Mouse (Mus musculus) lung, embryonic 16.5 days (tissue): Measurements from ENCODE around the gene Parvb. TPM values are rescaled to one million over a fixed set of nuclear protein-coding genes. Genes with fewer than 3 reads are reported as not detected.

Source experiments
- ATAC-seq: fragments of 200-750 bp; cut with Nextera tagmentation; 2 replicates; pipeline ENCODE4 v1.8.0; 2017; ENCODE audit warnings: low read depth, mild to moderate bottlenecking, moderate library complexity
- H3K27ac ChIP-seq: fragments of 300-500 bp; sonication (generic); 2 replicates; pipeline ENCODE4 v1.5.1; 2014; ENCODE audit warnings: mild to moderate bottlenecking, control low read depth, low read length
- H3K27me3 ChIP-seq: fragments of 300-500 bp; sonication (generic); 2 replicates; pipeline ENCODE4 v1.6.1; 2014; ENCODE audit warnings: low read depth, low read length, mixed read lengths; ENCODE audit not compliant: control insufficient read depth, insufficient read depth
- H3K36me3 ChIP-seq: fragments of 300-500 bp; sonication (generic); 2 replicates; pipeline ENCODE4 v1.6.1; 2014; ENCODE audit warnings: low read length; ENCODE audit not compliant: control insufficient read depth, insufficient read depth
- H3K4me1 ChIP-seq: fragments of 300-500 bp; sonication (generic); replicated peaks from 2 replicates; pipeline ENCODE4 v1.6.1; 2014; ENCODE audit warnings: low read length, mixed read lengths; ENCODE audit not compliant: control insufficient read depth, insufficient read depth
- H3K4me2 ChIP-seq: fragments of 300-500 bp; sonication (generic); 2 replicates; pipeline ENCODE4 v1.6.1; 2014; ENCODE audit warnings: low read depth, low read length, control low read depth
- H3K4me3 ChIP-seq: fragments of 300-500 bp; sonication (generic); 2 replicates; pipeline ENCODE4 v1.5.1; 2014; ENCODE audit warnings: mild to moderate bottlenecking, low read length, control low read depth
- H3K9ac ChIP-seq: fragments of 300-500 bp; sonication (generic); 2 replicates; pipeline ENCODE4 v1.6.1; 2014; ENCODE audit warnings: low read length, control low read depth
- H3K9me3 ChIP-seq: fragments of 300-500 bp; sonication (generic); 2 replicates; pipeline ENCODE4 v1.6.1; 2016; ENCODE audit warnings: low read length; ENCODE audit not compliant: control insufficient read depth
- WGBS: fragments of 180-500 bp; shearing (Covaris S2); extraction: QIAGEN DNeasy Blood & Tissue Kit; methylation state at CpG from one replicate; pipeline ENCODE4 v1.1.7; 2014; 5-methylcytosine and 5-hydroxymethylcytosine counted together
- polyA plus RNA-seq: library from polyadenylated mRNA; unstranded; fragments of >200 nt; fragmentation: Nextera tagmentation; extraction: Ambion mirVana; gene quantifications from 2 replicates; pipeline ENCODE4 v1.2.1, GENCODE M21; 2015

The Parvb gene
- polyA plus RNA-seq, 1 experiment from 2014 or later, result 5.2 TPM

GRCm38 (mm10) chr15:84215273-84215672 is 16.6 kb upstream of the Parvb start:
- H3K9ac ChIP-seq, result no peak overlapping the region
- ATAC-seq, result no peak
- 64% methylated on average over 2 of the region's 2 CpGs for WGBS
- H3K4me2 ChIP-seq, result no peak overlapping the region
- peaks cover 17% of the 10 kb centered on the region for H3K36me3 ChIP-seq
- no peak overlapping the region for H3K27ac ChIP-seq
- H3K4me3 ChIP-seq, result no peak overlapping the region
- no peaks in the 10 kb centered on the region for H3K9me3 ChIP-seq
- H3K4me1 ChIP-seq, result peaks cover 4% of the 10 kb centered on the region; the same call in 1 of the 2 replicates
- H3K27me3 ChIP-seq, result peaks cover 2% of the 10 kb centered on the region; the same call in 1 of the 2 replicates

DNA sequence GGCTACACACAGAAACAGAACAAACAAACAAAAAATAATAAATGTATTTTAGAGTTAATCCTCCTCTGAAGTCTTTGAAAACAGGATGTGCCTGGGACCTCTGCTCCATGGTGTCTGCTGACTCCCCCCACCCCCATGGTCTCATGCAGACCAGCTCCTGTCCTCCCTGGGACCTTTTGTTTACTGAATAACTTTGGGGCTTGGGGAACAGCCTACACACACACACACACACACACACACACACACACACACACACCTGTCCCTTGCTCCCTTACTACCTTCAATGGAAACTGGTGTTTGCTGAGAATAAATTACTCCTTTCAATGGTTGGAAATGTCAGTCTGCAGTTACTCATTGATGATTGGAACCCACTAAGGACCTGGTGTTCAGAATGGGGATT is 15.8 kb upstream of the Parvb start:
- Histone ChIP-seq H3K4me1 (peaks cover 3% of the 10 kb centered on the region; the same call in 1 of the 2 replicates), H3K4me2 (no peak overlapping the region), H3K9ac (no peak overlapping the region), H3K36me3 (peaks cover 12% of the 10 kb centered on the region), H3K4me3 (no peak overlapping the region), H3K27ac (no peak overlapping the region), H3K9me3 (no peaks in the 10 kb centered on the region), H3K27me3 (peaks cover 2% of the 10 kb centered on the region; the same call in 1 of the 2 replicates)
- no peak for ATAC-seq

DNA sequence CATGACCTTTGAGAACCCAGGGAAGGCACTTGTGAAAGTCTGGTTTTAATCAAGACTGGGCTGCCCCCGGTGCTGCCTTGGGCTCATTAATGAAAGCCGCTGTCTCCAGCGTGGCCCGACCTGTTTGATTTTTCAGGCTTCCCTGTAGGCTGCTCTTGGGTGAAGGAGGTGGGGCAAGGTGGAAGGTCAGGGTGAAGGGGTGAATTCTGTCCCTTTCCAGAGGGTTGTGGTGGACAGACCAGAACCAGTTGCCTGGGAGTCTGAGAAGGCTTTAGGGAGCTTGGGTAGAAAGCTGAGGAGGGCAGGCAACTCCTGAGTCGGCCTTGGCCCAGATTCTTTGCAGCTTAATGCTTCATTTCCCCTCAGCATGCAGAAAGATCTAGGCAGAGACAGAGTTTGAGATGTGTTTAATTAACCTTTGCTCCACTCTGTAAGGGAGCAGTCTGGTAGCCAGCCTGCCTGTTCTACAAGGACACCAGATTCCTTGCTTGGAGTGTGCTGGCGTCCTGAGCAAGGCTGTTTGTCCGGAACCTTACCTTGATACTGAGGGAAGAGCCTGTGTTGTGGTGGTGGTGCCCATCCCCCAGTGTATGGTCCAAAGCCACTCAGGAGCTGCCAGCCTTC is 15.3 kb upstream of the Parvb start:
- Histone ChIP-seq H3K27me3 (peaks cover 2% of the 10 kb centered on the region; the same call in 1 of the 2 replicates), H3K4me3 (no peak overlapping the region), H3K36me3 (peaks cover 7% of the 10 kb centered on the region; the same call in 1 of the 2 replicates), H3K9ac (no peak overlapping the region), H3K4me1 (peaks cover 3% of the 10 kb centered on the region; the same call in 1 of the 2 replicates), H3K9me3 (no peaks in the 10 kb centered on the region), H3K27ac (no peak overlapping the region), H3K4me2 (no peak overlapping the region)
- no peak for ATAC-seq
- WGBS, result 35% methylated on average over 7 of the region's 7 CpGs

DNA sequence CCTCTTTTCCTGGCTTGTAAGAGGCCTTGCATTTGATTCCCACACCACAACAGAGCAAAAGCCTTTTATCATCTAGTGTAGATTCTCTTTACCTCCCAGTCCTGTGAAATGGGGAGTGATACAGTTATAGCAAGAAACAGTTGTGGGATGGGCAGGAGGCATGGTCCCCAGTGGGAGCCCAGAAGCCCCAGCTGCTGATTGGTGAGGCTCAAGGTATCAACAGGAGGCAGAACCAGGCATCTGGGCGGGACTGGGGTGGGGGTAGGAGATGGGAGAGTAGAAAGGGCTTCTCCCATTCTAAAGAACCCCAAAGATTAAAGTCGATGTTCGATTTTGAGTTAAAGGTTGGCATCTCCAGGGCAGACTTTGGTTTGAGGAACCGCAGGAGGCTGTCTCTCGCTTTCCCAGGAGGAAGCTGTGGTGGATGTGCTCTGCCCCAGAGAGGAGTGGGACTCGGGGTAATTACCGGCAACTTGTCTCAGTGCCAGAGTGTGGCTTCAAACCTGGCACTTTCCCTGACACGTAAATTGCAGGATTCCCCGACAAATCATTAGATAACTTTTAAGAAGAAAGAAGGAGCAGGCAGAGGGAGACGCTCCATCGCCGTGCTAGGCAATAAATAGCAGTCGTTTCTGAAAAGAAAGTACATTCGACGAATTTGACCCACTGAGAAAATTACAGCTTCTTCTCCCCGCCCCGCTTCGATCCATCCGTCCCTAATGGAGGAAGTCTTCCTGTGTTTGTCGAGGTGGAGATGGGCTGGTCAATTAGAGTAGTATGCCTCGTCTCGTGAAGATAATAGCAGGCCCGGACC is 13.7 kb upstream of the Parvb start:
- Histone ChIP-seq H3K9me3 (no peaks in the 10 kb centered on the region), H3K4me2 (no peak overlapping the region), H3K4me1 (peaks cover 3% of the 10 kb centered on the region; the same call in 1 of the 2 replicates), H3K36me3 (peaks cover 7% of the 10 kb centered on the region; the same call in 1 of the 2 replicates), H3K27ac (no peak overlapping the region), H3K4me3 (no peak overlapping the region), H3K27me3 (peaks cover 2% of the 10 kb centered on the region; the same call in 1 of the 2 replicates), H3K9ac (no peak overlapping the region)
- ATAC-seq, result no peak
- WGBS, result 27% methylated on average over 23 of the region's 23 CpGs

- H3K36me3 ChIP-seq, result peaks cover 5% of the 10 kb centered on the region; the same call in 1 of the 2 replicates
- H3K27me3 ChIP-seq, result peaks cover 2% of the 10 kb centered on the region; the same call in 1 of the 2 replicates
- H3K4me3 ChIP-seq, result no peak overlapping the region
- no peak overlapping the region for H3K4me2 ChIP-seq
- WGBS, result 12% methylated on average over 9 of the region's 9 CpGs
- no peaks in the 10 kb centered on the region for H3K9me3 ChIP-seq
- ATAC-seq, result peak; percentile 56
- H3K27ac ChIP-seq, result peak overlapping the region; percentile 10; the same call in 1 of the 2 replicates
- H3K9ac ChIP-seq, result no peak overlapping the region
- H3K4me1 ChIP-seq, result peaks cover 3% of the 10 kb centered on the region; the same call in 1 of the 2 replicates
These were observed 13.0 kb upstream of the Parvb start for GRCm38 (mm10) chr15:84218783-84219271.

- Histone ChIP-seq H3K4me3 (no peak overlapping the region), H3K4me2 (no peak overlapping the region), H3K9ac (no peak overlapping the region), H3K27ac (no peak overlapping the region), H3K9me3 (no peaks in the 10 kb centered on the region), H3K36me3 (no peaks in the 10 kb centered on the region), H3K4me1 (peaks cover 3% of the 10 kb centered on the region; the same call in 1 of the 2 replicates), H3K27me3 (peaks cover 2% of the 10 kb centered on the region; the same call in 1 of the 2 replicates)
- 66% methylated on average over 5 of the region's 5 CpGs for WGBS
- no peak for ATAC-seq
These were observed 10.3 kb upstream of the Parvb start for GRCm38 (mm10) chr15:84221539-84221938.

DNA sequence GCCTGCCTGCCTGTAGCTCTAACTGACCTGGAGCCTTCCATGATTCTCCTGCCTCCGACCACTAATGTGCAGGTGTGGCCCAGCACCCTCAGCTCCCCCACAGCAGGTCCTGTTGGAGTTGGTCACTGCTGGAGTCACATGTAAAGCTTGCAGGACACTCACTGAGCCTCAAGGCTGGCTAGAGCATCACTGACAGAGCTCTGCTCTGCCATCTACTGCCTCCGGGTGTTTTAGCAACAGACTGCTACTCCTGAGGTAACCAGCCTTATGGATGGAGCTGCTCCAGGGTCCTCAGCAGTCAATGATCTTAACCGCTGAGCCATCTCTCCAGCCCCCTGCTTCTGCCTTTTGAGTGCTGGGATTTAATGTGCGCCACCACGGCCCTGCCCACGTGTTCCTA is 8.4 kb upstream of the Parvb start:
- no peak overlapping the region for H3K4me3 ChIP-seq
- no peaks in the 10 kb centered on the region for H3K27me3 ChIP-seq
- no peaks in the 10 kb centered on the region for H3K36me3 ChIP-seq
- no peaks in the 10 kb centered on the region for H3K9me3 ChIP-seq
- H3K9ac ChIP-seq, result no peak overlapping the region
- ATAC-seq, result no peak
- H3K27ac ChIP-seq, result no peak overlapping the region
- H3K4me2 ChIP-seq, result no peak overlapping the region
- H3K4me1 ChIP-seq, result peaks cover 3% of the 10 kb centered on the region; the same call in 1 of the 2 replicates
- 34% methylated on average over 6 of the region's 6 CpGs for WGBS

GRCm38 (mm10) chr15:84224779-84225178 is 7.1 kb upstream of the Parvb start:
- no peak overlapping the region for H3K4me2 ChIP-seq
- no peaks in the 10 kb centered on the region for H3K36me3 ChIP-seq
- no peak overlapping the region for H3K4me3 ChIP-seq
- ATAC-seq, result no peak
- no peaks in the 10 kb centered on the region for H3K9me3 ChIP-seq
- H3K27ac ChIP-seq, result no peak overlapping the region
- no peaks in the 10 kb centered on the region for H3K27me3 ChIP-seq
- 36% methylated on average over 10 of the region's 10 CpGs for WGBS
- no peak overlapping the region for H3K9ac ChIP-seq
- no peaks in the 10 kb centered on the region for H3K4me1 ChIP-seq

GRCm38 (mm10) chr15:84226918-84227317 is 4.9 kb upstream of the Parvb start:
- H3K4me3 ChIP-seq, result no peak overlapping the region
- no peaks in the 10 kb centered on the region for H3K36me3 ChIP-seq
- no peak overlapping the region for H3K4me2 ChIP-seq
- 76% methylated on average over 15 of the region's 15 CpGs for WGBS
- no peak for ATAC-seq
- no peaks in the 10 kb centered on the region for H3K9me3 ChIP-seq
- no peak overlapping the region for H3K9ac ChIP-seq
- no peak overlapping the region for H3K27ac ChIP-seq
- no peaks in the 10 kb centered on the region; the same call in 1 of the 2 replicates for H3K27me3 ChIP-seq
- peaks cover 12% of the 10 kb centered on the region for H3K4me1 ChIP-seq
